Mouse (Mus musculus): ENCODE data around the gene Sox1.

Sox1 gene

DNA sequence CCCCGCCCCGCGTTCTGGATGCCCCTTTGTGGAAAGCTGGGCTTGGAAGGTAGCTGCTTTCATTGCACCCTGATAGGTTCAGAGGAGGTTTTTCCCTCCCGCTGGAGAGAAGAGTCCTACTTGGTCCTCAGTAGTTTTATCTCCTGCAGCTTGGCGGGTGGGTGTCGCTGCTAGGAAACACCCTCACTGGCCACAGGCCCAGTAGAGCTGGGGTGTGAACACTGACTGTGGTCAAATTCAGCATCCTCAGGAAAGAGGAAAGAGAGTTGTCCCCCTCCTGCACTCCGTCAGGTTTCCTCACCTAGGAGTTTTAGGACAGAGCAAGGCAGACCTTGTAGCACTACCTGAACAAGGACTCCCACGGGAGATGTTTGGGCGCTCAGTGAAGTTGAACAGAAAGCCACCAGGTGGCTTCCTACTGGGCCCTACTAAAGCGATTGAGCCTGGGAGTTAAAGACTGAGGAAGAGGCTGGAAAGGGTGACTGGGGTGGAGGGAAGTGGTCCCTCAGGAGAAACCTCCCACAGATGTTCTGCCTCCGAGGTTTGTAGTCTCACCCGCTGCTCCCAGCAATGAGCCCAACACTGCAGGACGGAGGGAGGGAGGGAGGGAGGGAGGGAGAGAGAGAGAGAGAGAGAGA is 7.8 kb upstream of the Sox1 start:
- no peaks in the 10 kb centered on the region for H3K9me3 ChIP-seq (ENCODE audit: low read length)
- H3K4me1 ChIP-seq (replicated peaks; ENCODE audit: low read depth, low read length), result peaks cover 59% of the 10 kb centered on the region
- peaks cover 98% of the 10 kb centered on the region for H3K27me3 ChIP-seq (ENCODE audit: insufficient read depth, low read length)
- no peak for TF ChIP-seq CTCF (conservative IDR thresholded peaks at IDR 0.05; ENCODE audit: low read length)
- no peak for TF ChIP-seq POU5F1 (IDR thresholded peaks at IDR 0.05; ENCODE audit: borderline replicate concordance, low read length)
- no peak for TF ChIP-seq NANOG (IDR thresholded peaks at IDR 0.05; ENCODE audit: borderline replicate concordance, low read length)
- H3K36me3 ChIP-seq (ENCODE audit: insufficient read depth, low read length), result no peaks in the 10 kb centered on the region
- no peak overlapping the region for H3K4me3 ChIP-seq (replicated peaks; ENCODE audit: low read length)

DNA sequence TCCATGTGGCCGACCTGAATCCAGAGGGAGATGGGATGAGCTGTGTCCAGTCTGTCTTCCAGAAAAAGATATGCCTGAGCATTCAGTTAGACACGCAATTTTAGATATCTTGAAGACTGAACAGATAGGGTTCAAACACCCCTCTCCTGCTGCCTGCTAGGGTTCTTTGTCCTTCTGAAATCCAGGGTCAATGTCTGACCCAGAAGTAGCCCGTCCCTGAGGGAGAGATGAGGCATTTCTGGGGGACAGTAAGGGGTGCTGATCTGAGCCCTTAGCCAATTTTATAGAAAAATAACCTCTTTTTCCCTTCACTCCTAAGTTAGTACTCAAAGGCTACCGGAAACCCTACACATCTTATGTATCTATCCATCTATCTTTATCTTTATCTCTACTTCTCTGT is 7.2 kb upstream of the Sox1 start:
- H3K36me3 ChIP-seq (ENCODE audit: insufficient read depth, low read length), result no peaks in the 10 kb centered on the region
- H3K4me3 ChIP-seq (replicated peaks; ENCODE audit: low read length), result no peak overlapping the region
- peaks cover 98% of the 10 kb centered on the region for H3K27me3 ChIP-seq (ENCODE audit: insufficient read depth, low read length)
- TF ChIP-seq NANOG (IDR thresholded peaks at IDR 0.05; ENCODE audit: borderline replicate concordance, low read length) (no peak), CTCF (conservative IDR thresholded peaks at IDR 0.05; ENCODE audit: low read length) (no peak), POU5F1 (IDR thresholded peaks at IDR 0.05; ENCODE audit: borderline replicate concordance, low read length) (no peak)
- no peaks in the 10 kb centered on the region for H3K9me3 ChIP-seq (ENCODE audit: low read length)
- peaks cover 57% of the 10 kb centered on the region for H3K4me1 ChIP-seq (replicated peaks; ENCODE audit: low read depth, low read length)

DNA sequence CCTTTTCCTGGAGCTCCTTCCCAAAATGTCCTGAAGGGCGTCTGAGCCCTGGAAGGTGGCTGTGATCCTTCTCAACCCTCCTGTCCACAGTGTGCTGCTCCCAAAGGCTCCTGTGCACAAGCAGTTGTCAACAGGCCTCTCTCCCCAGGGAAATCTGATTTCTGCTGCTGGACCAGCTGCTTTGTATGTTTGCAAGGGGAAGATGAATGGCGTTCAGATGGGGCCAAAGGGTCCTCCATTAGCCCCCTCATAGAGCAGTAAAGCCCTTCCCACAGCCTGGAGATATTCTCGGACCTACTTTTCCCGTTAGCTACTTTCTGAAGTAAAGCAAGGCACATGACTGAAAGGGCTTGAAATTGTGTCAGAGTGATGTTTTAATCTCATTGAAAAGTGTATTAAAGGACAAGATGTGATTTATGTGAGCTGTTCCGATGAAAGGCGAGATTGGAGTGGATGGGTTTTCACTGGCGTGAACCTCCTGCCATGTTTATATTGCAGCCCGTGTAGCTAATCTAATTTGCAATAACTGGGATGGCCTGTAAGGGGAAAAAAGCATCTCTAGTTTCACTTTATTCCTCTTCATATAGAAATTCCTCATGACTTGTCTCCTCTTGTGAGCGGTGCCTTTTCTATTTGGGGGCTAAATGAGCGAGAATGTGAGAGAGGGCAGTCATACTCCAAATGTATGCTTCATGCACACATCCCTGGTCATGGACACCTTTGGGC is 6.5 kb upstream of the Sox1 start:
- no peak overlapping the region for H3K4me3 ChIP-seq (replicated peaks; ENCODE audit: low read length)
- H3K9me3 ChIP-seq (ENCODE audit: low read length), result no peaks in the 10 kb centered on the region
- peaks cover 98% of the 10 kb centered on the region for H3K27me3 ChIP-seq (ENCODE audit: insufficient read depth, low read length)
- H3K36me3 ChIP-seq (ENCODE audit: insufficient read depth, low read length), result no peaks in the 10 kb centered on the region
- no peak for TF ChIP-seq NANOG (IDR thresholded peaks at IDR 0.05; ENCODE audit: borderline replicate concordance, low read length)
- no peak for TF ChIP-seq CTCF (conservative IDR thresholded peaks at IDR 0.05; ENCODE audit: low read length)
- no peak for TF ChIP-seq POU5F1 (IDR thresholded peaks at IDR 0.05; ENCODE audit: borderline replicate concordance, low read length)
- H3K4me1 ChIP-seq (replicated peaks; ENCODE audit: low read depth, low read length), result peaks cover 52% of the 10 kb centered on the region

DNA sequence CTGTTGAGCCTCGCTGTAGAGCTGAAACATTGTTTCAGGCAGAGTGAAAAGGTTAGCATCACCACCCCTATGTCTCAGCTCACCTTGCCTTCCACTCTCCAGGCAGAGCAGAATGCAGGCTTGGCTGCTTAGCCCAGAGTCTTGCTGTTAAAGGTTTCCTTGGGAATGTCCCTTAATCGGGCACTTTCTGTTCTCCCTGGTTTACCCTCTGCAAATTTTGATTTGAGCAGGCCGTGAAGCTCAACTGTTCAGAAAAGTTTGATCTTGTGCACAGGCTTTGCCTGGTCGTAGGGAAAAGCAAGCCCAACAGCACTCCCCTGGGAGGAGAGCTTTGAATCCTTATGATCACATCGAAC is 6.0 kb upstream of the Sox1 start:
- Histone ChIP-seq H3K27me3 (ENCODE audit: insufficient read depth, low read length) (peaks cover 97% of the 10 kb centered on the region), H3K36me3 (ENCODE audit: insufficient read depth, low read length) (no peaks in the 10 kb centered on the region), H3K4me1 (replicated peaks; ENCODE audit: low read depth, low read length) (peaks cover 46% of the 10 kb centered on the region), H3K4me3 (replicated peaks; ENCODE audit: low read length) (no peak overlapping the region), H3K9me3 (ENCODE audit: low read length) (no peaks in the 10 kb centered on the region)
- TF ChIP-seq POU5F1 (IDR thresholded peaks at IDR 0.05; ENCODE audit: borderline replicate concordance, low read length) (no peak), CTCF (conservative IDR thresholded peaks at IDR 0.05; ENCODE audit: low read length) (no peak), NANOG (IDR thresholded peaks at IDR 0.05; ENCODE audit: borderline replicate concordance, low read length) (no peak)

DNA sequence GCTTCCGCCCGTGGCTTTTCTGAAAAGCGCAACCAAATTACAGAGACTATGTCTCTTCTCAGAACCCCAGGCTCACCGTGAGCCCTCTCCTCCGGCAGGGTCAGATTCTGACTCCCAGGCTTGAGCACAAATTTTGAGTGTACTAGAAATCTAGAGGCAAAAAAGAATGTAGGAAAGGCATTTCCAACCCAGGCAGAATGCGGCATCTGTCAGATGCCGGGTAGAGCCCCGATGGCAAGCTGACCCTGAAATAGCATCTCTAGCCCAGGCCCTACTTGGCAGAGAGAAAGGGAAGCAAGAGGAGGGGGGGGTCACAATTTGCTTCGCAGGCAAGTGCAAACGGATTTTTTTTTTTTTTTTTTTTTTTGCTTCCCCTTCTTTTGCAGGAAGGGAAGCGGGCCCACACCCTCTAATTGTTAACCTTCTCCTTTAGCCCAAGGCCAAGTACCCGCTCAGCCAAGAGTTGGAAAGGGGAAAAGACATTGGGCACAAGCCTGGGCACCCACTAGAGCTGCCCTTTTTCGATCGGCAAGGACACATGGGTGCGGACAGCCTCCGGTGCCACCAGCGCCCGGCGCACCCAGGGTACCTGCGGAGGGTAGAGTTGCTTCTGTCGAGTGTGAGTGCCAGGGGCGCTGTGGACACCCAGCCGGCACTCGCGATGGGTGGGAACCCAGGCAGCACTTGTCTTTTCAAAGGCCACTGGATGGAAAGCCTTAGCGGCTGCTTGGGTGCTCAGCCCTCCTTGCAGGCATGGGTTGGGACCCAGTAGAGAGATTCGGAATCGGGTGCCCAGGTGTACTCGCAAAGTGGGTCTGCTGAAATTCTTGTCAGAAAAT is 5.1 kb upstream of the Sox1 start:
- Histone ChIP-seq H3K9me3 (ENCODE audit: low read length) (no peaks in the 10 kb centered on the region), H3K4me1 (replicated peaks; ENCODE audit: low read depth, low read length) (peaks cover 47% of the 10 kb centered on the region), H3K4me3 (replicated peaks; ENCODE audit: low read length) (peak overlapping the region; percentile 17; the same call in 1 of the 2 replicates), H3K36me3 (ENCODE audit: insufficient read depth, low read length) (no peaks in the 10 kb centered on the region), H3K27me3 (ENCODE audit: insufficient read depth, low read length) (peaks cover 97% of the 10 kb centered on the region)
- TF ChIP-seq CTCF (conservative IDR thresholded peaks at IDR 0.05; ENCODE audit: low read length) (no peak), POU5F1 (IDR thresholded peaks at IDR 0.05; ENCODE audit: borderline replicate concordance, low read length) (no peak), NANOG (IDR thresholded peaks at IDR 0.05; ENCODE audit: borderline replicate concordance, low read length) (no peak)

DNA sequence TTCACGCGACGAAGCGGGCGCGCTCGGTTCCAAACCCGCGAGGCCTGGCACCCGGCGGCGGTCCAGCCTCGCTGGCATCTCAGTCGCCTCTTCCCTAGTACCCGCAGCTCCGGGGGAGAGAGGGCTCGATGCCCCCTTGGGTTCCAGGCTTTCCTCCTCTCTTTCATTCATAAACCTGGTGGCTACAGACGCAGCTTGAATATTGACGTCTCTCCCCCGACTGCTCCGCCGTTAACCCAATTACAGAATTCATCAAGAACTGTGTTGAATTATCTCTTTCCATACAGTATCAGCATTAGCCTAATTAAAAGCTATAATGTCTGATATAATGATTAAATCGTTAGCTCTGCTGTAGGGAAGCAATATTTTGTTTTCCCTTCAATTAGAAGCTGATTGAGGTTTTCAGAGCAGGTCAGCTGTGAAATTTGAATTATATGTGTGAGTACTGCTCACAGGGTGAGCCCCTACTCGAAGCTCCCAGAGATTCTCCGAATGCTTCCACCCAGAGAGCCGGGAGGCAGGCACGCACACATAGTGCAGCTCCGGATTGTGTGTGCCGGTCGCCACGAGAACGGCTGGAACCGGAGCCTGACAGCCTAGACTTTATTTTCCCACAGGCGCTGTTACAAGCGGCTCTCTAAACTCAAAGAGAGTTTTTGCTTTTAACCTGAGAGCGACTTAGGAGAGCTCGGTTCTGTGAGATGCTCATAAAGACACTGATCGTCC is 4.3 kb upstream of the Sox1 start:
- TF ChIP-seq POU5F1 (IDR thresholded peaks at IDR 0.05; ENCODE audit: borderline replicate concordance, low read length), result no peak
- no peak for TF ChIP-seq CTCF (conservative IDR thresholded peaks at IDR 0.05; ENCODE audit: low read length)
- no peak for TF ChIP-seq NANOG (IDR thresholded peaks at IDR 0.05; ENCODE audit: borderline replicate concordance, low read length)
- Histone ChIP-seq H3K4me1 (replicated peaks; ENCODE audit: low read depth, low read length) (peaks cover 46% of the 10 kb centered on the region), H3K27me3 (ENCODE audit: insufficient read depth, low read length) (peaks cover 94% of the 10 kb centered on the region), H3K36me3 (ENCODE audit: insufficient read depth, low read length) (no peaks in the 10 kb centered on the region), H3K4me3 (replicated peaks; ENCODE audit: low read length) (0 out of 2 replicates have a peak overlapping the region, but pooled peaks have one; percentile 17), H3K9me3 (ENCODE audit: low read length) (no peaks in the 10 kb centered on the region)

DNA sequence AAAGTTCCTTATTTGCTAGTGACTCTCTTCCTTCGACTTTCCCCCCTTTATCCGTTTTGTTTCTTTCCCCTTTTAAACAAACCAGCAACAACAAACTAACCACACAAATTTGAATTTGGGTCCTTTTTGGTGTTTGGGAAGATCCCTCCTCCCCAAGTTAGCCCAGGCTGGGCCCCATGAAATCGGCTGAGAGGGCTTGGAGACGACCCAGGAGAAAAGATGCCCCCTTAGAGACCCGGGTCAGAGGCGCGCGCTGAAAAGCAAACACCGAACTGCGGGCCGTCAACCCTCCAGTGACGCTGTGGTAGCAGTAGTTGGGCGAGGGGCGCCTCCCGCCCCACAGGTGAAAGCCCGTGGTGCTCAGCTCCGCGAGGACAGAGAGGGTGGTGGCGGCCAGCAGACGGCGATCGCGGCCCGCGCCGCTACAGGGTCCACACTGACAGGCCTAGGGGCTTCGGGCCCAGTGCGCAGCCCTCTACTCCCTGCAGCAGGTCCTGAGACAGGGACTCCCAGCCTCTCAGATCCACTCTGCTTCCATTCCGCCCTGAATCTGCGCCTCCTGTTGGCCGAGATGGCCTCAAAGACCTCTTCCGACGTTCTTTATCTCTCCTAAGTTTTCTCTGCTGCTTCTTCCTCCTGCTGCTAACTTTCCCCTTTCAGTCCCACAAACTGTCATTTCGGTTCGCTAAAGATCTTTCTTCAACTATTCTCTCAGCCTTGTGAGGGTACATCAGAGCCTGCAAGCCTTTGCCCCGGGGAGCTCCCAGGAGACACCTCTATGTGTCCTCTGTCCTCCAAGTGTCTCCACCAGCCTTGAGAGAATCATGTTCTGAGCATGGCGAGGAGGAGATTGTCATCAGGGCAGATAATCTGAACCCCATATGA is 3.5 kb upstream of the Sox1 start:
- Histone ChIP-seq H3K36me3 (ENCODE audit: insufficient read depth, low read length) (no peaks in the 10 kb centered on the region), H3K4me3 (replicated peaks; ENCODE audit: low read length) (0 out of 2 replicates have a peak overlapping the region, but pooled peaks have one; percentile 13), H3K27me3 (ENCODE audit: insufficient read depth, low read length) (peaks cover 93% of the 10 kb centered on the region), H3K4me1 (replicated peaks; ENCODE audit: low read depth, low read length) (peaks cover 38% of the 10 kb centered on the region), H3K9me3 (ENCODE audit: low read length) (no peaks in the 10 kb centered on the region)
- TF ChIP-seq CTCF (conservative IDR thresholded peaks at IDR 0.05; ENCODE audit: low read length) (peak; percentile 3), NANOG (IDR thresholded peaks at IDR 0.05; ENCODE audit: borderline replicate concordance, low read length) (no peak)
